Mouse (Mus musculus) G1E (cell line): Measurements from ENCODE around the gene Kif23. TPM values are rescaled to one million over a fixed set of nuclear protein-coding genes. Genes with fewer than 3 reads are reported as not detected.

Source experiments
- ATAC-seq: 2 replicates; pipeline ENCODE4 v1.8.0; 2016; ENCODE audit warnings: mild to moderate bottlenecking; ENCODE audit not compliant: insufficient number of reproducible peaks, poor library complexity, low FRiP score, severe bottlenecking; ENCODE audit errors: extremely low read depth
- DNase-seq: peaks from one replicate; pipeline ENCODE4 v3.0.0; 2012; ENCODE audit warnings: low spot score
- H3K27me3 ChIP-seq: 2 replicates; pipeline ENCODE4 v1.6.1; 2012; ENCODE audit warnings: mild to moderate bottlenecking, low read length, inconsistent platforms; ENCODE audit not compliant: insufficient read depth
- H3K36me3 ChIP-seq: replicated peaks from 2 replicates; pipeline ENCODE3; 2012; ENCODE audit warnings: mild to moderate bottlenecking, inconsistent platforms
- H3K4me1 ChIP-seq: 2 replicates; pipeline ENCODE4 v1.6.1; 2012; ENCODE audit warnings: low read depth, low read length, inconsistent platforms, mixed read lengths; ENCODE audit not compliant: insufficient read depth
- H3K4me3 ChIP-seq: 2 replicates; pipeline ENCODE4 v1.5.1; 2012; ENCODE audit warnings: low read depth, mild to moderate bottlenecking, inconsistent platforms, low read length, moderate library complexity, mixed read lengths
- H3K9me3 ChIP-seq: replicated peaks from 2 replicates; pipeline ENCODE4 v1.6.1; 2012; ENCODE audit warnings: inconsistent platforms
- CTCF ChIP-seq: IDR thresholded peaks from 2 replicates; pipeline ENCODE4 v1.5.1; 2012; ENCODE audit warnings: low read depth, low read length, inconsistent platforms, mixed read lengths
- GATA1 ChIP-seq: IDR thresholded peaks from 2 replicates; pipeline ENCODE4 v1.6.1; 2012; ENCODE audit warnings: borderline replicate concordance, low read length, inconsistent platforms, mixed read lengths
- GATA2 ChIP-seq: IDR thresholded peaks from 2 replicates; pipeline ENCODE4 v1.6.1; 2012; ENCODE audit warnings: low read depth, low read length, inconsistent platforms, borderline replicate concordance
- POLR2AphosphoS5 ChIP-seq: IDR thresholded peaks from 2 replicates; pipeline ENCODE4 v1.6.1; 2012; ENCODE audit warnings: low read depth, low read length, inconsistent platforms; ENCODE audit not compliant: insufficient replicate concordance
- TAL1 ChIP-seq: conservative IDR thresholded peaks from 2 replicates; pipeline ENCODE4 v1.6.1; 2012; ENCODE audit warnings: low read depth, low read length, inconsistent platforms, mixed read lengths
- polyA plus RNA-seq: library from polyadenylated mRNA; stranded (reverse); fragments of >175 nt; gene quantifications from 2 replicates; pipeline ENCODE4 v1.2.3, GENCODE M21; 2012
- total RNA-seq, 2 experiments: library from RNA; stranded (forward) in 1 of 2; stranded (reverse) in 1 of 2; fragments of 200-1000 nt in 1 of 2; fragments of >200 nt in 1 of 2; fragmentation: Nextera tagmentation in 1 of 2; gene quantifications; 2 replicates each; pipeline ENCODE4 v1.2.3; 2014 to 2017

Kif23 gene
- total and polyA plus RNA-seq, 3 experiments = 48.7 to 280 (median 271) TPM

GRCm38 (mm10) chr9:61982940-61983620 lies 36.5 kb upstream of the Kif23 start:
- TF ChIP-seq TAL1 = no peak
- no peak for TF ChIP-seq POLR2AphosphoS5
- no peak for TF ChIP-seq GATA1
- H3K4me3 ChIP-seq = no peak overlapping the region
- ATAC-seq (no peak), DNase-seq (no peak)
- no peaks in the 10 kb centered on the region for H3K9me3 ChIP-seq
- no peaks in the 10 kb centered on the region for H3K36me3 ChIP-seq
- H3K4me1 ChIP-seq = 0 out of 2 replicates have a peak, but pooled peaks cover 3% of the 10 kb centered on the region
- peaks cover 28% of the 10 kb centered on the region for H3K27me3 ChIP-seq

DNA sequence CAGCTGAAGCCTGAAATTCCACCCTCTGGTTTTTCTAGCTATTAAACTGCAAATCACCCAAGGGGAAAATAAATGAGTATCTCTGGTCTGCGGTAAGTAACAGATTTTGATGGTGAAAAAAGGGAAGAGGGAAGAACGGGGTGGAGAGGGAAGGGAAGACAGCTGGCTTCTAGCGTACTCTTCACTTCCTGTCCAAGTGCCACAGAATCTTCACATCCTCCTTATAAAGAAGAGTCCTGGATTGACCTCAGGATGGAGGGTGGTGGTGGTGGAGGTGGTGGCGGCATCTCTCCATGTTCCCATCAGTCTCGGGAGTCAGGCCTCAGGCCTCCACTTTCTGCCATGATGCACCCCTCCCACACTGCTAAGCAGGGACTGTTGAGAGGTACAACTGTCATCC lies 35.3 kb upstream of the Kif23 start:
- Histone ChIP-seq H3K36me3 (no peaks in the 10 kb centered on the region), H3K9me3 (no peaks in the 10 kb centered on the region), H3K27me3 (peaks cover 30% of the 10 kb centered on the region), H3K4me1 (0 out of 2 replicates have a peak, but pooled peaks cover 3% of the 10 kb centered on the region), H3K4me3 (no peak overlapping the region)
- TF ChIP-seq TAL1 = no peak
- DNase-seq (no peak), ATAC-seq (no peak)

- TF ChIP-seq GATA2 (no peak), CTCF (peak; percentile 31; the same call in 1 of the 2 replicates)
- Histone ChIP-seq H3K36me3 (no peaks in the 10 kb centered on the region), H3K27me3 (peaks cover 39% of the 10 kb centered on the region), H3K4me1 (no peaks in the 10 kb centered on the region), H3K4me3 (no peak overlapping the region), H3K9me3 (no peaks in the 10 kb centered on the region)
- DNase-seq (no peak), ATAC-seq (no peak)
Measured at GRCm38 (mm10) chr9:61979983-61980382, 33.4 kb upstream of the Kif23 start.

DNA sequence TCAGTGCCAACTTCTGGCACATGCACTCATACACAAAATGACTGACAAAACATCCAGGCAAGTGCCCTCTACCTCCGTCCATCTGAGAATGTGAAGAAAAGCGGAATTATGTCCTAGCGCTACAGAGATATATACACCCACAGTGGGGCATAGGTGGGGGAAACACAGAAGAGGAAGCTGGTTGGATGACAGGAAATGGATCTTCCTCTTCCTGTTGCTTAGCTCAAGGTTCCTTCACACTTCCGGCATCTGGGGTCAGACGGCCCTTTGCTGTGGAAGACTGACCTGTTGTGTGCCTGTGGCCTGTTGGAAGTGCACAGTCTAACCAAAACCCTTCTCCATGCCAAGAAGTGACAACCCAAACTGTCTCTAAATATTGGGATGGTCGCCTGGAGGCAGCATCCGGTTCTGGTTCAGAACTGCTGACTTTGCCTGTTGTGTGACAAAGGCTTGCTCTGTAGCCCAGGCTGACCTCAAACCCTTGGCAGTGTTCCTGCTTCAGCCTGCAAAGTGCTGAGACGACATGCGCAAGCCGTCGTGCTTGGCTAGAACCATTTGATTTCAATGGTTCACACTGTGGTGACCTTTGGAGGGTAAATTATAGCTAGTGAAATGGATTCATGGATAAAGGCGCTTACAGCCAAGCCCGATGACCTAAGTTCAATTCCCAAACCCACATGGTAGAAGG lies 30.8 kb upstream of the Kif23 start:
- Histone ChIP-seq H3K36me3 (no peaks in the 10 kb centered on the region), H3K4me1 (no peaks in the 10 kb centered on the region), H3K4me3 (no peak overlapping the region), H3K9me3 (no peaks in the 10 kb centered on the region), H3K27me3 (peaks cover 36% of the 10 kb centered on the region)
- DNase-seq (no peak), ATAC-seq (no peak)
- TF ChIP-seq GATA1 = no peak
- no peak for TF ChIP-seq TAL1
- no peak for TF ChIP-seq GATA2
- TF ChIP-seq POLR2AphosphoS5 = no peak
- TF ChIP-seq CTCF = no peak

- ATAC-seq (no peak), DNase-seq (no peak)
- no peaks in the 10 kb centered on the region for H3K9me3 ChIP-seq
- TF ChIP-seq POLR2AphosphoS5 = no peak
- TF ChIP-seq GATA1 = no peak
- TF ChIP-seq TAL1 = no peak
- TF ChIP-seq GATA2 = no peak
- TF ChIP-seq CTCF = no peak
- peaks cover 42% of the 10 kb centered on the region for H3K27me3 ChIP-seq
- H3K4me1 ChIP-seq = no peaks in the 10 kb centered on the region
- H3K36me3 ChIP-seq = no peaks in the 10 kb centered on the region
- no peak overlapping the region for H3K4me3 ChIP-seq
Measured at GRCm38 (mm10) chr9:61972031-61972430, 25.5 kb upstream of the Kif23 start.

- H3K27me3 ChIP-seq = peaks cover 42% of the 10 kb centered on the region
- no peaks in the 10 kb centered on the region for H3K4me1 ChIP-seq
- ATAC-seq (no peak), DNase-seq (no peak)
- H3K9me3 ChIP-seq = no peaks in the 10 kb centered on the region
- H3K36me3 ChIP-seq = no peaks in the 10 kb centered on the region
- no peak for TF ChIP-seq CTCF
- no peak for TF ChIP-seq POLR2AphosphoS5
- TF ChIP-seq TAL1 = no peak
- TF ChIP-seq GATA2 = no peak
- TF ChIP-seq GATA1 = no peak
- H3K4me3 ChIP-seq = no peak overlapping the region
Measured at GRCm38 (mm10) chr9:61971045-61971444, 24.5 kb upstream of the Kif23 start.
